Mouse (Mus musculus): ENCODE data around the gene Zmpste24. TPM values are rescaled to one million over a fixed set of nuclear protein-coding genes. Genes with fewer than 3 reads are reported as not detected.

The Zmpste24 gene
- polyA plus RNA-seq, 1 experiment from 2014 or later, result 27.1 TPM

DNA sequence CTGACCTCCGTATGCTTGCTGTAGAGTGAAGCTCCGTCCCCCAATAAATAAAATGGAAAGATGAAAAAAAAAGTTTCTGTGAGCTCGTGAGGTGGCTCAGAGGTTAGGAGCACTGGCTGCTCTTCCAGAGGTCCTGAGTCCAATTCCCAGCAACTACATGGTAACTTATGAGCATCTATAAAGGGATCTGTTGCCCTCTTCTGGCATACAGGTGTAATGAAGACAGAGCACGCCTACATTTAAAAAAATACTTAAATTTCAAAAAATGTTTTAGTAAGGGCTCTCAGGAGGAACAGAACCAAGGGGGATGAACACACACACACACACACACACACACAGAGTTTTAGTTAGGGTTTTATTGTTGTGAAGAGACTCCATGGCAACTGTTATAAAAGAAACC, 66.6 kb downstream of the Zmpste24 start:
- 48% methylated on average over 4 of the region's 4 CpGs for WGBS
- Histone ChIP-seq H3K4me1 (ENCODE audit: insufficient read depth) (no peaks in the 10 kb centered on the region), H3K36me3 (ENCODE audit: insufficient read depth) (no peaks in the 10 kb centered on the region), H3K4me3 (ENCODE audit: low read depth, low read length) (no peak overlapping the region), H3K9ac (no peak overlapping the region), H3K9me3 (ENCODE audit: low read depth, low read length) (no peaks in the 10 kb centered on the region), H3K4me2 (no peak overlapping the region), H3K27me3 (ENCODE audit: insufficient read depth, low read length) (no peaks in the 10 kb centered on the region), H3K27ac (ENCODE audit: low read depth) (no peak overlapping the region)
- ATAC-seq (ENCODE audit: insufficient read depth), result no peak
- DNase-seq, result no peak
- TF ChIP-seq CTCF (IDR thresholded peaks at IDR 0.05; ENCODE audit: low read depth), result peak; percentile 36

DNA sequence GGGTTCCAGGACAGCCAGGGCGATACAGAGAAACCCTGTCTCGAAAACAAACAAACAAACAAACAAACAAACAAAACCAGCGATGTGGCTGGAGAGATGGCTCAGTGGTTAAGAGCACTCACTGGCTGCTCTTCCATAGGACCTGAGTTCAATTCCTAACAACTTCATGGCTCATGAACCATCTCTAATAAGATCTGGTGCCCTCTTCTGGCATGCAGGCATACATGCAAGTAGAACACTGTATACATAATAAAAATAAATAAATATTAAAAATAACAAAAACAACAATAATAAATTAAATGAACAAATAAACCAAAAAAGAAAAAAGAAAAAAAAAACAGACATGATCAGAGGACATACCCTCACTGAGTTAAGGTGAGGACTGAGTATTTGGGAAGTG, 68.4 kb downstream of the Zmpste24 start:
- no peak for ATAC-seq (ENCODE audit: insufficient read depth)
- no peak overlapping the region for H3K4me3 ChIP-seq (ENCODE audit: low read depth, low read length)
- no peak; the same call in 1 of the 2 replicates for TF ChIP-seq CTCF (IDR thresholded peaks at IDR 0.05; ENCODE audit: low read depth)
- no peaks in the 10 kb centered on the region for H3K27me3 ChIP-seq (ENCODE audit: insufficient read depth, low read length)
- H3K9me3 ChIP-seq (ENCODE audit: low read depth, low read length), result no peaks in the 10 kb centered on the region
- no peaks in the 10 kb centered on the region for H3K4me1 ChIP-seq (ENCODE audit: insufficient read depth)
- 66% methylated on average over 3 of the region's 3 CpGs for WGBS
- no peaks in the 10 kb centered on the region for H3K36me3 ChIP-seq (ENCODE audit: insufficient read depth)
- DNase-seq, result no peak
- no peak overlapping the region for H3K4me2 ChIP-seq
- H3K27ac ChIP-seq (ENCODE audit: low read depth), result no peak overlapping the region
- no peak overlapping the region for H3K9ac ChIP-seq

DNA sequence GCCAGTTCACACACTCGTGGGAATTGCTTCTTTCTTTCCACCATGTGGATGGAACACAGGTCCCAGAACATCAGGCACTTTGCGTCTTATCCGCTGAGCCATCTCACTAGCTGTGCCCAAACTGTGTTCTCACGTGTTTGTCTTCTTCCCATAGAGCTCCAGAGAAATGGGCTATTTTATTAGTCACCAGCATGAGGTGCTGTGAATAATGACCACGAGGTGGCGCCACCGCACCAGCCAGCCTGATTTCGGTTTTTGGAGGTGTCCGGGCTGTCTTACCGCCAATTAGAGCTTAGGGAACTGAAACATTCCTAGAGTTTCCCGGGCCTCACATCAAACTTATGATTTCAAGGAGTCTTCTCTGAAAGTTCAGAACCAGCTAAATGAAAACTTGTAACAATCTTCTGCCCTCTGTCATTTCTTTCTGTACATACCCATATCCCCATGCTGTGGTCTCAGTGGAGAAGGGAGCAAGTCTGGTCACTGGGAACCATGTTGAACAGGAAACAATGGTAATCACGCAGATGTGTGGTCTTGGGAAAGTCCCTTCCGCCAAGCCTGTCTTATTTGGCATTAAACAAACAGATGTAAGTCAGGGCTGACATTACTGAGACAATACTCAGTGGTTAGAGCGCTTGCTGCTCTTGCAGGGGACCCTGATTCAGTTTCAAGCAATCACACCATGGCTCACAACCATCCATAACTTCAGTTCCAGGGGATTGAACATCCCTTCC, 69.2 kb downstream of the Zmpste24 start:
- WGBS, result 30% methylated on average over 14 of the region's 14 CpGs
- H3K9me3 ChIP-seq (ENCODE audit: low read depth, low read length), result no peaks in the 10 kb centered on the region
- DNase-seq (peak; percentile 82), ATAC-seq (ENCODE audit: insufficient read depth) (0 out of 2 replicates have a peak, but pooled peaks have one; percentile 45)
- H3K4me3 ChIP-seq (ENCODE audit: low read depth, low read length), result no peak overlapping the region
- H3K4me2 ChIP-seq, result no peak overlapping the region
- no peaks in the 10 kb centered on the region for H3K4me1 ChIP-seq (ENCODE audit: insufficient read depth)
- H3K36me3 ChIP-seq (ENCODE audit: insufficient read depth), result no peaks in the 10 kb centered on the region
- H3K27ac ChIP-seq (ENCODE audit: low read depth), result no peak overlapping the region
- H3K9ac ChIP-seq, result no peak overlapping the region
- no peaks in the 10 kb centered on the region for H3K27me3 ChIP-seq (ENCODE audit: insufficient read depth, low read length)
- TF ChIP-seq CTCF (IDR thresholded peaks at IDR 0.05; ENCODE audit: low read depth), result peak; percentile 81

DNA sequence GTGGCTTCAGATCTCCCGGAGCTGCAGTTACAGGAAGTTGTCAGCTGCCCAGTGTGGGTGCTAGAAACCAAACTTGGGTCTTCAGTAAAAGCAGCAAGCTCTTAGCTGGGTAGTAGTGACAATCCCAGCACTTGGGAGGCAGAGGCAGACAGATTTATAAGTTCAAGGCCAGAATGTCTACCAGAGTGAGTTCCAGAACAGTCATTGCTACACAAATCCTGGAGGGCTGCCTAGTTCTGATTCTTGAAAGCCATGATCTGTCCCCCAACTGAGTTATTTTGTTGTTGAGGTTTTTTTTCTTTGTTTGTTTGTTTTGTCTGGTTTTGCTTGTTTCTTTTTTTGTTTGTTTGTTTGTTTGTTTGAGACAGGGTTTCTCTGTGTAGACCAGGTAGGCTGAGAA, 69.9 kb downstream of the Zmpste24 start:
- Histone ChIP-seq H3K9ac (no peak overlapping the region), H3K4me3 (ENCODE audit: low read depth, low read length) (no peak overlapping the region), H3K9me3 (ENCODE audit: low read depth, low read length) (no peaks in the 10 kb centered on the region), H3K36me3 (ENCODE audit: insufficient read depth) (no peaks in the 10 kb centered on the region), H3K27ac (ENCODE audit: low read depth) (no peak overlapping the region), H3K27me3 (ENCODE audit: insufficient read depth, low read length) (no peaks in the 10 kb centered on the region), H3K4me2 (no peak overlapping the region), H3K4me1 (ENCODE audit: insufficient read depth) (no peaks in the 10 kb centered on the region)
- ATAC-seq (ENCODE audit: insufficient read depth) (no peak), DNase-seq (no peak)
- WGBS, result 52% methylated on average over 1 of the region's 1 CpGs
- TF ChIP-seq CTCF (IDR thresholded peaks at IDR 0.05; ENCODE audit: low read depth), result no peak

DNA sequence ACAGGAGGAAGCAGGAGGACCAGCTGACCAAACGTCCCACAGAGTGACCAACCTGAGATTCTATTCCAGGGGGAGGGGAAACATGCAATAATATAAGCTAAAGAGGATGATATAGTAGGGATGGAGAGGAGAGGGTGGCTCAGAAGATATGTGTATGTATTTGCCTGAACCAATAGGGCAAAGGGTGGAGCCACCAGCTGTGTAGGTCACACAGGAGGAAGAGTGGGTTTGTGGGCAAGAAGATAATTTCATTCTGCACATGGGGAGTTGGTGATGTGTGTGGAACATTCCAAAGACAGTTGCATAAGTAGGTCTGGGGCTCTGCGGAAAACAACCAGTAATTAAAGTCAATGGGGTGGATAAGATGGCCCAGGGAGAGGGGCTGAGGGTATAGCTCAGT, 72.4 kb downstream of the Zmpste24 start:
- WGBS, result 57% methylated on average over 2 of the region's 2 CpGs
- H3K27ac ChIP-seq (ENCODE audit: low read depth), result no peak overlapping the region
- ATAC-seq (ENCODE audit: insufficient read depth), result no peak
- no peaks in the 10 kb centered on the region for H3K4me1 ChIP-seq (ENCODE audit: insufficient read depth)
- no peaks in the 10 kb centered on the region for H3K9me3 ChIP-seq (ENCODE audit: low read depth, low read length)
- no peak for DNase-seq
- no peak overlapping the region for H3K4me2 ChIP-seq
- no peaks in the 10 kb centered on the region for H3K36me3 ChIP-seq (ENCODE audit: insufficient read depth)
- H3K4me3 ChIP-seq (ENCODE audit: low read depth, low read length), result no peak overlapping the region
- no peaks in the 10 kb centered on the region for H3K27me3 ChIP-seq (ENCODE audit: insufficient read depth, low read length)
- TF ChIP-seq CTCF (IDR thresholded peaks at IDR 0.05; ENCODE audit: low read depth), result no peak
- H3K9ac ChIP-seq, result no peak overlapping the region

DNA sequence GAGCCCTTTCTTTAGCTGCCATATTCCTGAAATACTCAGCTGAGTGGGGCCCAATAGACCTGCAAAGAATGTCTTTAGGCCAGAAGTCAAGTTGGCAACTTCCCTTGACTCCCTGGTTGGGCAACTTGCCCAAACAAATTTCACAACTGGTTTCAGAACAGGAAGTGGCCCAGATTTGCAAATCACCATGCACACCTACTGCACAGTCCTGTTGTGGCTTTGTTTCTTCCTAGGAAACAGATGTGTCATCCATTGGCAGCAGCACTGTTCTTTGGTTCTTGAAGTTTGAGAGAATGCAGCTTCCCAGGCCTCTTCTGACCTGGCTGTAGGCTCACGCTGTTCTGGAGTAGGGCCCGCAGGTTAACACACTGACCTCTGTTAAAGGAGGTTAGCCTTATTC, 74.1 kb downstream of the Zmpste24 start:
- WGBS, result 90% methylated on average over 2 of the region's 2 CpGs
- no peak for ATAC-seq (ENCODE audit: insufficient read depth)

DNA sequence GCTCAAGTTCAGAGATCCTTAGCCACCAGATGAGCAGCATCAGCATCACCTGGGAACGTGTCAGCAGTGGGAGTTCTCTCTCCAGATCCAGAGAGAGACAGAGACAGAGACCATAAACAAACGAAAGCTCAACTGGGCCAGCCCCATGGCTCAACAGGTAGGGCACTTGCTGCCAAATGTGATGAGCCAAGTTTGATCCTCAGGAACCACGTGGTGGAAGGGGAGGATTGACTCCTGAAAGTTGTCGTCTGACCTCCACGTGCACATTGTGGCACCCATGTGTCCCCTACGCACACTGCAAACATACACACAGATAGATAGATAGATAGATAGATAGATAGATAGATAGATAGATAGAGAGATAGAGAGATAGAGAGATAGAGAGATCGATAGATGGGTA, 74.6 kb downstream of the Zmpste24 start:
- Histone ChIP-seq H3K27me3 (ENCODE audit: insufficient read depth, low read length) (no peaks in the 10 kb centered on the region), H3K4me2 (no peak overlapping the region), H3K9ac (no peak overlapping the region), H3K36me3 (ENCODE audit: insufficient read depth) (no peaks in the 10 kb centered on the region), H3K4me3 (ENCODE audit: low read depth, low read length) (no peak overlapping the region), H3K27ac (ENCODE audit: low read depth) (no peak overlapping the region), H3K4me1 (ENCODE audit: insufficient read depth) (no peaks in the 10 kb centered on the region), H3K9me3 (ENCODE audit: low read depth, low read length) (no peaks in the 10 kb centered on the region)
- DNase-seq, result no peak
- TF ChIP-seq CTCF (IDR thresholded peaks at IDR 0.05; ENCODE audit: low read depth), result no peak
- no peak for ATAC-seq (ENCODE audit: insufficient read depth)
- 75% methylated on average over 7 of the region's 7 CpGs for WGBS

More for the DNA sequence above, 74.1 kb downstream of the Zmpste24 start:
- no peaks in the 10 kb centered on the region for H3K36me3 ChIP-seq (ENCODE audit: insufficient read depth)
- no peaks in the 10 kb centered on the region for H3K27me3 ChIP-seq (ENCODE audit: insufficient read depth, low read length)
- H3K9ac ChIP-seq, result no peak overlapping the region
- H3K9me3 ChIP-seq (ENCODE audit: low read depth, low read length), result no peaks in the 10 kb centered on the region
- H3K4me3 ChIP-seq (ENCODE audit: low read depth, low read length), result no peak overlapping the region
- no peak overlapping the region for H3K4me2 ChIP-seq
- peak; percentile 64 for DNase-seq
- H3K4me1 ChIP-seq (ENCODE audit: insufficient read depth), result no peaks in the 10 kb centered on the region
- H3K27ac ChIP-seq (ENCODE audit: low read depth), result no peak overlapping the region
- TF ChIP-seq CTCF (IDR thresholded peaks at IDR 0.05; ENCODE audit: low read depth), result no peak
